Mouse (Mus musculus): ENCODE data around the gene Cul3.
"Not testable (repeated sequence)": the region's sequence is repeated elsewhere in the genome, so short reads cannot be mapped to it uniquely, and the experiment has no call there.

Cul3 gene

DNA sequence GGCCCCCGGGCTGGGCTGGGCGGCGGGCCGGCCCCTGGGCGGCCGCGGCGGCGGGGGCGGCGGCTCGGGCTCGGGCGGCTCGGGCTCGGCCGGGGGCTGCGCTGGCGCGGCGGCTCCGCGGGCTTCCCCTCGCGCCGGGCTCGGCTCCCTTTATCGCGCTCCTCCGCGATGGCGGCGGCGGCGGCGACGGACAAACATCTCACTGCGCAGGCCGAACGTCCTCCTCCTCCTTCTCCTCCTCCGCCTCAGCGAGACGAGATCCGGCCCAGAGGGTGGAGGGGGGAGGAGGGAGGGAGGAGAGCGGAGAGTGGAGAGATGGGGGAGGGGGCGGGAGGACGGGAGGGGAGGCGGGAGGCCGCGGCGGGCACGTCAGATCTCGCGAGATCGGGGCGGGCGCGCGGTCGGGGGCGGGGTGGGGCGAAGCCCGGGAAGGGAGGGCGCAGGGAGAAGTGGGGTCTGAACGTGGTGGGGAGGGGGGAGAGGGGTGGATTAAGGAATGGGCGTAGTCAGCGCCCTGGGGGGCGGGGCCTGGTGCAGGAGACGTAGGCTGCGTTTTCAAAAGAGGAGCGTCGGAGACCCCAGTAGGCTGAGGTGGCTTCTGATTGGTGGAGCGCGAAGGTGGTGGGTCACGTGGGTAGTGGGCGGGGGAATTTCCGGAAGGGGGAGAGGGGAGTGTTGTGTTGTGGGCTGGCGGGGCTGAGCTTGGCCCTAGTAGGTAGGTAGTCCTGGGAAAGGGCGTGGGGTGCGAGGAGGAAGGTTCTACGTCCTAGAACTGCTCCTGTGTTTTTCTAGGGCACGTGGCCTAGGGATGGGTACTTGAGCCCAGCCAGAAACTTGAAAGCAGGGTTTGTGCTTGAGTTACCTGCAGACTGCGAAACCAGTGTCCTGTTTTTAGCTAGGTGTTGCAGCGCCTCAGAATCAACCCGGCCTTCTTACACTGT, at the start of gene Cul3:
TSS of gene Cul3 (minus strand) at position 45 of the 941 bp plus-strand sequence.
- DNase-seq (ENCODE audit: low spot score in 2 of 2) = peak; percentile 80 to 88

DNA sequence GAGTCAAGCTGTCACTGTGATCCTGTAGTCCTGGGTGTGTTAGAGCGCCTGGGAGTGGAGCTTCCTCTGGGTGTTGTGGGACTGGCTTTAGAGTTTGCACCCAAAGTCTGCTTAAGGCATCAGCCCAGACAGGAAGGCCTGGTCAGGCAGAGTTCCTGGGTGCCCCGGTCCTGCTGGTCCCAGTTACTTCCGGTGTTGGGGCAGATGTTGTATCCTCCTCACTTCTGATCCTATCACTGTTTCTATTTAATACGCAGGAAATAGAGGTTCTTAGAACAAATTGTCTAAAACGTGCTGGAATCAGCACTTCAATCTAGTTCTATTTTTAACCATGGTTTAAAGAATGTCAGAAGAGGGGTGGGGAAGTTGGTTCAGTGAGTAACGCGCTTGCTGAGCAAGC, 49.2 kb upstream of the Cul3 start:
- DNase-seq (ENCODE audit: low spot score in 2 of 2) = no peak

DNA sequence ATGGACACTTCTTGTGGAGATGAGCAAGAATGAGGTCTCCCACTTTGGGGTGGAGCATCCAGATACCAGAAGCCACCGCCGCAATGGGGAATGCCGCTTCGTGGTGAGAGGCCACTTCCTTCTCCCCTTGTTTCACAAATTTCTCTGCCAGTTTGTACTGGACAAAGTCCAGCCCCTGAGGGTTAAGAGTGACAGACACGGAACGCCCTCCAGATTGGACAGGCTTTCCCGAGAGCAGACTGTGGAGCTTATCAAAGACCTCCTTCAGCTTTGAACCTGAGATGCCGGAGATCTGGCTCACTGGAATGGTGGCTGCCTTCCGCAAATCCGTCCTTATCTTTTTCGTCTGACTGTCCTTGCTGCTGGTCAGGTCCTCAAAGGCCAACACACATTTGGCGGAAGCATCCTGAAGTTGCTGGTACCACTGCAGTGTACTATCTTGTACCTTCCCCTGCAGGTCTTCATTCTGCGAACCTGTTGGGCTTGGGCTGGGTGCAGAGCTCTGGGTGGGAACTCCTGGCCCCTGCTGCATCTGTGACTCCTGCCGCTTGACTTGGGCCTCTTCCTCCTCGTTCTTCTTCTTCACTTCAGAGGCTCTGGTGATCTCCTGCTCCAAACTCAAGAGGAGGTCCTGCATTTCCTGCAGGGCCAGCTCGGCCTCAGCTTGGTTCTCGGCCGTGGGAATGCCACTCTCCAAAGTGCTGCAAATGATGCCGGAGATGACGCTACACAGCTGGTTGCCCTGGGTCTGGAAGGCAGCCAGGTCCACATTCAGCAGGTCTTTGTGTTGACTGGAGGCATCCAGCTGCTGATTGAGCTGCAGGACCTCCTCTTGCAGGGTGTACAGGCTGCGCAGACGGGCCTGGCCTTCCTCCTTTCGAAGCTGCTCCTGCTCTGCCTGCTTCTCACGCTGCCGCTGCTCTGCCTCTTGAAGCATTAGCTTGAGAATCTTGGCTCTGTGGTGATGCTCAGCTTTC, 43.6 kb upstream of the Cul3 start:
- DNase-seq (ENCODE audit: low spot score in 2 of 2) = no peak

DNA sequence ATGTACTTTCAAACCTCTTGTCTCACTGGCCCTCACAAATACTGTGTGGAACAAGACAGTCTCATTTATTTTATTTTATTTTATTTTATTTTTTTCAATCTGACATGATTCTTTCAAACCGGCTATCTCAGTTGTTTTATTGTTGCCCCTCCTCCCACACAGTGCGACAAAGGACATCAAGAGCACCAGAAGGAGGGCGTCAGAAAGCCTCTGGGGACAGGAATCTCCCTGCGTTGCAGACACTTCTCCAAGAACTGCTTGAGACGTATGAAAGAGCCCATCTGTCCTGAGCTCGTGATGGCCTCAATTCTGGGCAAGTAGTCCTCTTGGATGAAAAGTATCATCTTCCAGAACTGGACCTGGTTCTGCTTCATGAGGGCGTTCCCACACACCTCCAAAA, 42.6 kb upstream of the Cul3 start:
- DNase-seq (ENCODE audit: low spot score in 2 of 2) = no peak

DNA sequence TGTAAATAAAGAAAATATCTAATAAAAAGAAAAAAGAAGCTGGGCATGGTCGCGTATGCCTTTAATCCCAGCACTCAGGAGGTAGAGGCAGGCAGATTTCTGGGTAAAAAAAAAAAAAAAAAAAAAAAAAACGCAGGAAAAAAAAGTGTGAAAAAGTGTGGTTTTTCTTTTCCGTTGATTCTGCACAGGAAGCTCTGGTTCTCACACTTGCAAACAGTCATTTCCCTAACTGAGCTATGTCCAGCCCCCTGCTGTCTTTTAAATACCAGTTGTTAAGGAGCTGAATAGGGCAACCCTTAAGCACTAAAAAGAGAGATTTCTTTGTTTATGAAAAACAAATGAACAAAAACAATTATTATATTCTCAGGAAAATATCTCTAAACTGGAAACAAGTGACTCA, 41.0 kb upstream of the Cul3 start:
- no peak for DNase-seq (ENCODE audit: low spot score in 2 of 2)

DNA sequence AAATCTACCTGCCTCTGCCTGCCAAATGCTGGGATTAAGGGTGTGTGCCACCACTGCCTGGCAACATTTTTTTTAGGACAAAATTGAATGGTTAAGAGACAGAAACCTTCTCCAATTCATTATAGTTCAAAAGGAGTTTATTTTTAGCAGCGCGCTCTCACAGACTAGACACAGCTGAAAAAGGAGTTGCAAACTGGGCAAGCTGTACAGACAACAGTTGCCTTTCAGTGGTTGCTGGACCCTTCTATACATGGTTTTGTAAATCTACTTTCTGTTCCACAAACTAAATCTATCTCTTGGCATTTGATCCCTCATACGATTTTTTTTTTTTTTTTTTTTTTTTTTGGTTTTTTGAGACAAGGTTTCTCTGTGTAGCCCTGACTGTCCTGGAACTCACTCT, 31.7 kb upstream of the Cul3 start:
- DNase-seq (ENCODE audit: low spot score in 2 of 2) = no peak

GRCm38 (mm10) chr1:80371189-80371889, 31.1 kb upstream of the Cul3 start:
- DNase-seq (ENCODE audit: low spot score in 2 of 2) = no peak

DNA sequence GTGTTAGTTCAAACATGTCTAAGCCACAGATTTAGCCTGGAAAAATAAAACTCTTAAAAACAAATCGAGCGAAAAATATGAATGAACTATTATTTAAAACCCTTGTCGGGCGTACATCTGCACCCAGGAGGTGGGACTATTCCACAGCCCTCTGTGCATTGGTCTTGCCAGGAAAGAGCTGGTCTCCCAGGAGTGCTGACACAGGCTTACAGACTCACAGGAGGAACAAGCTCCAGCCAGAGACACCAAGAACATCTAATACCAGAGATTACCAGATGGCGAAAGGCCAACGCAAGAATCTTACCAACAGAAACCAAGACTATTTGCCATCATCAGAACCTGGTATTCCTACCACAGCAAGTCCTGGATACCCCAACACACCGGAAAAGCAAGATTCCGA, 23.2 kb upstream of the Cul3 start:
- no peak for DNase-seq (ENCODE audit: low spot score in 2 of 2)

DNA sequence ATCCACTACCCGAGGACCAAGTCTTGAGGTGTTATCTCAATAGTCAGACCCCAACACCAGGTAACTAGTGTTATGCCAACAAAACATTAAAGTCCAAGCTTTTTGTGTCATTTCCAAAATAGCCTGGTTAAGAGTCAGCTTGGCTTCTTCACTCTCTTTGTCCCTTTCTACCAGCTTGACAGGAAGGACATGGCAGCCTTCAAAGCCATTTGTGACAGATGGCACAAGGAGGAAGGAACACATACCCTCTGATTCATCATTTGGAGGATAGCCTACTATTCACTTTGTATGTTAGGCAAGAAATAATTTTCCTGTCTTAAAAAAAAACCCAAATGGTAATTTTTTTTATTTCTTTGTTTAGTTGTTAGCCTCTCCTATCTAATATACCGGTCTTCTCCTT, 22.7 kb upstream of the Cul3 start:
- DNase-seq (ENCODE audit: low spot score in 2 of 2) = no peak

DNA sequence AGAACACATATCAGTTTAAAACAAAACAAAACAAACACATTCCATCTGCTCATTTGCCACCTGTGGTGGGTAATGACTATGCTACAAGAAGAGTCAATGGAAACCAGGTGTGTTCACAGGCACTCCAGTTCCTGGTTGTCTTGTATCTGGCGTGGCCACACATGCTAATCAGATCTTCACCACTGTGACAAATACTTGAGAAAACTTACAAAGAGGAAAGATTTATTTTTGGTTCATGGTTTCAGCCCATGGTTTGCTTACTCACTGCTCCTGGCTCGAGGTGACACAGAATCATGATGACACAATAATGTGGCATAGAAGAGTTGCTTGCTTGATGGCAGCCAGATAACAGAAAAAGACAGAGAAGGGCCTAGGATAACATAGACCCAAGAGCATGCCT, 22.1 kb upstream of the Cul3 start:
- DNase-seq (ENCODE audit: low spot score in 2 of 2) = no peak

DNA sequence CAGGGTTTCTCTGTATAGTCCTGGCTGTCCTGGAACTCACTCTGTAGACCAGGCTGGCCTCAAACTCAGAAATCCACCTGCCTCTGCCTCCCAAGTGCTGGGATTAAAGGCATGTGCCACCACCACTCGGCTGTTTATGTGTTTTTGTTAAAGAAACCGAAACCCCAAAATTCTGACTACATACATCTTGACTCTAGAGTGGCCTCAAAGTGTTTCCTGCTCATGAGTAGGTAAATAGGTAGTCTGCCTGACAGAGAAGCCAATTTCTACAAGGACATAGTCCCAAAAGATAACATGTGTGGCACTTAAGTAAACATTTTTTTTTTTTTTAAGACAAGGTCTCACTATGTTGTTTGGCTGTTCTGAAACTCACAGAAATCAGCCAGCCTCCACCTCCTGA, 21.5 kb upstream of the Cul3 start:
- not testable (repeated sequence) for DNase-seq (ENCODE audit: low spot score in 2 of 2)

DNA sequence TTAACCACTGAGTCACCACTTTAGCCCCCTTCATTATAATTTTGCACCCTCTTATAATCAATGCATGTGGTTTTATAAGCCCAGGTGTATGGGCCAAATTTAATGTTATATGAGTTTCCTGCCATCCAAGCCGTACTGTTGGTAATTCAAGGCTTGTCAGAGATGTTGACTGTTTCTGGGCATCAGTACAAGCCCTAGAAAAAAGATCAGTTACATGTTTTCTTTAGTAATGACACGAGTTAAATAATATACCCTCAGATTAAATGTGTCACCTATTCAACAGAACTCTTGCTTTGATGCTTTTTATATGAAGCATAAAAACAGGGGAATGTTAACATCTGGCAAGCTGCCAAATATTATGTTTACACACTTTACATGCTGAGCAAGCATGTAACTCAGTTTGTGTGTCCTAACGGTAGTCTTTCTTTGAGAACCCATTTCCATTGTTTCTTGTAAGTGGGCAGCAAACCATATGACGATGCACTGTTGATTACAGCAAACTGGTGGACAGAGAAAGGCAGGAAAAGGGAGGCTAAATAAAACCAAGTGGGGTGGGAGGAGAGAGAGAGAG, 19.8 kb upstream of the Cul3 start:
- no peak for DNase-seq (ENCODE audit: low spot score in 2 of 2)

DNA sequence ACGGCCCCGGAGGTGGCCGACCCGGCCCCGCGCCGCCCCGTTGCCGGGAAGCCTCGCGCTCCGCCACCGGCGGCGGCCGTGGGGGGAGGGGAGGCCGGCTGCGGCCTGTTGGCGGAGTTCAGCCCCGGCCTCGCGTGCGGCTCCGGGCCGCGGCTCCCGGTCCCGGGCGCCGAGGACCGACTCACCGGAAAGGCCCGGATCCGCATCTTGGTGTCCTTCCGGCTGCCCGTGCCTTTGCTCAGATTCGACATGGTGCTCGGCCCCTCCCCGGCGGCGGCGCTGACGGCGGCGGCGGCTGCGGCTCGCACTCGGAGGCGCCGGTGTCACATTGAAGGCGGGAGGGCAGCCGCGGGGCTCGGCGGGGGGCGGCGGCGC, 232 bp downstream of the Cul3 start:
- DNase-seq (ENCODE audit: low spot score in 2 of 2) = peak; percentile 45 to 54

GRCm38 (mm10) chr1:80339425-80340021, 757 bp downstream of the Cul3 start:
- DNase-seq (ENCODE audit: low spot score in 2 of 2) = peak; percentile 14 to 18

- DNase-seq (ENCODE audit: low spot score in 2 of 2) = no peak
Observed at GRCm38 (mm10) chr1:80338398-80338797, 1.9 kb downstream of the Cul3 start.

GRCm38 (mm10) chr1:80335726-80336368, 4.4 kb downstream of the Cul3 start:
- no peak for DNase-seq (ENCODE audit: low spot score in 2 of 2)

DNA sequence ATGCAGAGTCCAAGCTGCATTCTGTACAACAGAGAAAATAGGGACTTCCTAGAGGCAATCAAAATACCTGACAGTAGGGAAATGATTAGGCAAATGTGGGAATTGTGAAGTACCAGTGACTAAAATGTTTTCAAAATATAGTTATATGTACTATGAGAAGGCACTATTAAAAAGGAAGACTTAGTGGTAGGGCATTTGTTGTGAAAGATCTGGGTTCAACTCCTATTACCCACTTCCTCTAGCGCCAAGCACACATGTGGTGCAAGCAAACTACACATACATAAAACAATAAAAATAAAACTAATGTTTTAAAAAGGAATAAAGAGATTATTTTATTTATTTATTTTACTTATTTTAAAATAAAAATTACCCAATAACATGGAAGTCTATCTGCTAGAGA, 5.2 kb downstream of the Cul3 start:
- DNase-seq (ENCODE audit: low spot score in 2 of 2) = no peak

- DNase-seq (ENCODE audit: low spot score in 2 of 2) = no peak
Observed at GRCm38 (mm10) chr1:80330970-80331369, 9.3 kb downstream of the Cul3 start.

GRCm38 (mm10) chr1:80325761-80326160, 14.5 kb downstream of the Cul3 start:
- no peak for DNase-seq (ENCODE audit: low spot score in 2 of 2)

DNA sequence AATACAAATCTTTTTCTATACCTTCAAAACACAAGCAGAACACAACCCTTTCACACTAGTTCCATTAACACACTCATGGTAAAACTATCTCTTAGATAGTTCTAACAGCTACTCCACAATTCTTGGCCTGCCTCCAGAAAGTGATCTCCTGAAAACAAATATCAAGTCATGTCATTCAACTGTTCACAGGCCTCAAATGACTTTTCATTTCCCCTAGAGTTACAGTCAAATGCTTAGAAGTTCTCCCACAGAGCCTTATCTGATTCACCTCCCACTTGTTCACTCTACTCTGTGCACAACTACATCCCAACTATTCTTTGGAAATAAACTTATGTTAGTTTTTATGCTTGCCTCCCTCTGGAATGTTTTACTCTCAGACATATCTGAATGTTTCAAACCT, 15.9 kb downstream of the Cul3 start:
- DNase-seq (ENCODE audit: low spot score in 2 of 2) = no peak

All from frontal cortex, postnatal 25 days (tissue).